Mouse (Mus musculus) naive thymus-derived CD4-positive, alpha-beta T cell, adult 2 months (primary cell): ENCODE measurements around the gene Elk4.

ENCODE experiments used
- DNase-seq: peaks from one replicate; pipeline ENCODE4 v3.0.0-alpha.2; 2011; ENCODE audit warnings: low read depth

Elk4 gene

DNA sequence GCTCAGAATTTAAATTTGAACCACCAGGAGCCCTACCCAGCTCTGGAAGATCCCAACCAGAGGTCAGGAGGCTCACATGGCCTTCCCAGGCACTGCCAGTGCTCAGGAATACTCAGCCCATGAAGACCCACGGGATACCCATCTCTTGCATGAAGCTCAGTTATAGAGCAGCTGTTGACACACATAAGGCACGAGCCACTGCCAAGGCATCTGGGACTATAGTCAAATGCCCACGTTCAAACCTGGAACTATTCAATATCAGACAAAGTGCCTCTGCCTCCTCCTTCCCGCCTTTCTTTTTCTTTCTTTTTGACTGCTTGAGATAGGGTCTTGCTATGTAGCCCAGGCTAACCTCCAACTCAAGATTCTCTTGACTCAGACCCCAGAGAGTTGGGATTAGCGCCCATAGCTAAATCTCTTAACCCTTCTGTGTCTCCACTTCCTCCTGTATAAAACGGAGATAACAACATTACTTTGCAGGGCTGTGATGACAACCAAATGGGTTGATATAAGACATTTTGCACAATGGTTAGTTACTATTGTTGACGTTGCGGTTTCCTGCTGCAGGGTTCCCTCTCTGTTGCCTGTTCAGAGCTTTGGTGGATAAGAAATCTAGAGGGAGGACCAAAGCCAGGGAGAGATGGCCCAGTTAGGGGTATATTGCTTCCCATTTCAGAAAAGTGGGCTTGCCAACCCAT, 58.2 kb downstream of the Elk4 start:
- DNase-seq = no peak

DNA sequence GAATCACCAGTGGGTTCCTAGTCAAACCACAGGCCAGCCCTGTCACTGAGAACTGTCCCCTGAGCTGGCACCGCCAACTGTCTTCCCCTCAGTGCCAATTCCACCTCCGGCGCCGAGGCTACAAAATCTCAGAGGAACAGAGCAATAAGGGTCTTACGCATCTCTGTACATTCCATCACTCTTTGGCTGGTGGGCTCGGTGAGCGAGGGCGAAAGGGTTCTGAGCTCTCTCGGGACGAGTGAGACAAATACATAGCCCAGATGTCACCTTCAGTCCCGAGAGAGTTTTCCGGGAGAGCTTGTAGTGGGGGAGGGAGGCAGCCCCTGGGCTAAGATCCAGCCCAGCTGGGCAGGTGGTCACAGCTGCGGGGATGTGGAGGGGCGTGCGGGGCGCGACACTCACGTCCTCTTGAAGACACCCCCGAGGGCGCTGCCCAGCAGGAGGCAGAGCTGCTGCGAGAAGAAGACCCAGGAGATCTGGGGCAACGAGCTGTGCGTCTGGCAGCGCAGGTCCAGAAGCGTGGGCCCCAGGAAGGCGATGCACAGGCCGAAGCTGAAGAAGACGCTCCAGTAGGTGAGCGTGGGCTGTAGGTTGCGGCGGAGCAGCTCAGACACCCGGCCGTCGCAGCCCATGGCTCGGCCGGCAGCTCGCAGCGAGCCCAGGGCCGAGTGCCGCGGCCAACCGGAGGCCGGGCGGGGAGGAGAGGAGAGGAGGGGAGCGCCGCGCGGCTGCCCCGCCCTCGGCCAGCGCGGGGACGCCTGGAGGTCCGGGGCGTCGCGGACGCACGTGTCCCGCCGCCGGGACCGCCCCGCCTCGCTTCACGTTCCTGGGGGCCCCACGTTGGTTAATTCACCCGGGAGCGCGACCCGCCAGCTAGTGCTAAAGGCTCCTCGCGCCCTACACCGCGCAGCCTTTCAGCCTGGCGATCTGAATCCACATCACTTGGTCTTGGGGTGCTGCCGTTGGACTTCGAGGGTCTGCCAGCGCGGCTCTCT, 60.2 kb downstream of the Elk4 start, which contains the start of gene Mfsd4a:
Mfsd4a (minus strand) TSS at position 802 of the 995 bp plus-strand sequence.
- DNase-seq = peak; percentile 21

DNA sequence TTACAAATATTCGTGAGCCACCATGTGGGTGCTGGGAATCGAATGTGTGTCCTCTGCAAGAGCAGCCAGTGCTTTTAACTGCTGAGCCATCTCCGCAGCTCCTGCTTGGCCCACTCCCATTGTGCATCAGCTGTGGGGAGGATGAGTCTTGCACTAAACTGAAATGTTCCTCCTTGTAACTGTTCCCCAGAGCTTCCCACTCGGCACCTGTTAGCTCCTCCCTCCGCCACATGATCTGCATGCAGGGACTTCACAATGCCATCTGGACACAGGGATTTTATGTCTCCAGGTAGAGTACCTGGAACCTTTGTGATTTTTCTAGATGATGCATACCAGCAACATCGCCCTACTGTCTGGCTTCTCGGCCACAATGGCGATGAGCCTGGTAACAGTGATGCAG, 62.0 kb downstream of the Elk4 start:
- no peak for DNase-seq

DNA sequence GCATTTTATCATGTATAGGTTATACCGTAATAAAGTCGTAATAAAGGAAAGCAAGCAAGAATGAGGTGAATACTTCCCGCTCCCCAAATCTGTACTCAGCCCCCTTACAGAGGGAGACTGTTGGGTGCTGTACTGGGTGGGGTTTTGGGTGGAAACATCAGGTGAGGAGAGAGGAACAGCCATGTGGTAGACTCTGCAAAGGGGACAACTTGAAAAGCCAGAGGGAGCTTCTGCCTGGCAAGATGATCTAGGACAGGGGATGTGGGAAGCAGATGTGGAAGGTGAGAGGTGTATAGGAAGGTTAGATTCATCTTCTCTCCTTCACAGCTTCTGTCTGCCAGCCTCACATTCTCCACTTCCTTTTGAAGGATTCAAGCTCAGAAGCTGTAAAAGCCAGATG, 63.3 kb downstream of the Elk4 start:
- no peak for DNase-seq

DNA sequence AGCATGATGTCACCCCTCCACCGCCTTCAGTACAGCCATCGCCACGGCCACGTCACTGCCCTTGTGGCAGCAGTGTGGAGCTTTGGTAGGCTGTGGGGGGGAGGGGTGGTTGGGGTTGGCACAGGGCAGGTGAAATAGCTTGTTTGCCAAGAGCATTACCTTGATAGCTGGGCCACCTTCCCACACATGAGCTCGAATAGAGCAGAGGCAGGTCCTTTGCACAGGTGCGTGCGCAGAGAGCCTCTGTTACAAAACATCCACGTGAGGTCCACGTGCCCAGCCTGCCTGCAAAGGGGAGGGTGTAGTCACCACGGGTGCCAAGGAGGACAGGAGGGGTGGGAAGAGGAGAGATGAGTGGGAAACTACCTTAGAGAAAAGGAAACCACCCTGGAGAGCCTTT, 68.2 kb downstream of the Elk4 start:
- no peak for DNase-seq

DNA sequence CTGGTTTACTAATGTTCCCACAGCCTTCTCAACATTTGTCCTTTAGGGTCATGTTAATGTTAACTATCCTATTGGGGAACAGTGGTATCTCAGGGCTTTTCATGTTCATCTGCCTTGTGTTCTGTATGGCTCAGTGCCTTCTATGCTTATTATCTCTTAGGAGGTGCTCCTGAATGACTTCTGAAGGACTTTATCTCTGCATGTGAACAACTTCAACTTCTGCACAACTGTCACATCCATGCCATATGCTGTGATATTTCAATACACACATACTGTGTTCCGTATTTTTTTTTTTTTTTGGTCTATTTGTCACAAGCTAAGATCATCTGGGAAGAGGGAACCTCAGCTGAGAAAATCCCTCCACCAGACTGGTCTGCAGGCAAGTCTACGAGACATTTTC, 71.0 kb downstream of the Elk4 start:
- no peak for DNase-seq
